Mouse (Mus musculus) heart, postnatal 0 days (tissue): Measurements from ENCODE around the gene Cox7a2l.

Source experiments
- CTCF ChIP-seq: IDR thresholded peaks from 2 replicates; pipeline ENCODE4 v1.5.1; 2016; ENCODE audit warnings: antibody characterized with exemption, control low read depth, low read depth
- EP300 ChIP-seq: IDR thresholded peaks from 2 replicates; pipeline ENCODE4 v1.6.1; 2016; ENCODE audit warnings: antibody characterized with exemption, low read depth

DNA sequence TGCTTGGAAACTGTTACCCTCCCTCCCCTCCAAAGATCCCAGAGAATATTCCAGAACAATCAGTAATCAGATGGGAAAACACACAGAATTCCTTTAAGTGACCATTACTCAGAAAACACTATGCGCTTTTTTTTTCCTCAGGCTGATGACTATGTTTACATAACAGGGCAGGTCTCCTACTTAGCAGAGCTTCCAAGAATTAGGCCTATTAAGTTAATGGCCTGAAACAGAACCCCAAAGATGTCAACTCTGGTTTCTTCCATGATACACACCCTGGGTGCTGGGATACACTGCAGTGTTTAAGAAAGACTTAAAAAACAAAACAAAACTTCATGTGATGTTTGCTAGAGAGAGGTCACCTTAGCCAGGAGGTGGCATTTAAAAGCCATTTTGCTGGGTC is 21.6 kb upstream of the Cox7a2l start:
- TF ChIP-seq CTCF (no peak), EP300 (no peak)
